Mouse (Mus musculus) heart, adult 9 months (tissue): ENCODE measurements at regions not wholly inside any gene's neighbourhood (a gene's known extent, or its start where the extent isn't known, plus 50 kb on each side); places are given as distances from the start of the nearest gene placed in this dataset.

Experiments
- DNase-seq, 2 experiments: peaks; one replicate each; pipeline ENCODE4 v3.0.0; 2022; ENCODE audit warnings: low spot score in 2 of 2

GRCm38 (mm10) chr14:114808621-114809020 lies 283.4 kb upstream of the Gpc5 start:
- no peak for DNase-seq

DNA sequence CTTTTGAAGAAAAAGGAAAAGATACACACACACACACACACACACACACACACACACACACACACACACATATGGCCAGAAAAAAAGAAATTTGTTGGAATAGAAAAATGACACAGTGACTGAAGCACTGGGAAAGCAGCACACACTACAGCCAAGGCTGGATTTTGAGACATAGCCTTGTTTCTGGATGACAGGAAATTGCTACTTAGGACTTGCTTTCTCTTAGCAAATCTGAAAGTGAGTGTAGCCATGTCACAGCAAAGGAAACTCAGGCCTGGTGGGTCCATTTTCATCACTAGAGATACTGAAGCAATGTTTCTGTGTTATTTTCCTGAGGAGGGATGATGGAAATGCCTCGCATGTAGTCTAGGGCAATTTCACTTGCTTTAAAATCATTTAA lies 271.3 kb upstream of the Gpc5 start:
- no peak for DNase-seq

DNA sequence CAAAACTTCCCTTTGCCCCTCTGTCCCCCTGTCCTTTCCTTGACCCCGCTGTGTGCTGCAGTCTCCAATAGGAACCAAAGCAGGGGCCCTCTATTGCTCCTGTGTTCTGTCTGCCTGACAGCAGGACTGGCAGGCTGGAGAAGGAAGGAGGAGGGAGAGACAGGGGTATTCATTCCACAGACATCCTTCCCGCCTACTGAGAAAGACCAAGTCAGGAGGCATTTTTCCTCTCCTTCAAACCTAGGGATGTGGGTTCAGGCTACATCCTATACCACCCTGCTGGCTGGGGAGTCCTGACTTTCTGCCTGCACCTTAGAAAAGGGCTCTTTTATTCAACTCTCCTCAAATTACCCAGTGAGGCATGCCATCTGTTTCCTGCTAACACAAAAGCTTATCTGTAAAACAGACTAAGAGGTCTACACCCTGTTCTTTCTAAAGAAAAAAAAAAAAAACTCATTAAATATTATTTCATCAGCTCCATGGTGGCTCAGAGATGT lies 270.9 kb upstream of the Gpc5 start:
- DNase-seq, result no peak

GRCm38 (mm10) chr14:114821672-114822071 lies 270.3 kb upstream of the Gpc5 start:
- DNase-seq, result no peak

DNA sequence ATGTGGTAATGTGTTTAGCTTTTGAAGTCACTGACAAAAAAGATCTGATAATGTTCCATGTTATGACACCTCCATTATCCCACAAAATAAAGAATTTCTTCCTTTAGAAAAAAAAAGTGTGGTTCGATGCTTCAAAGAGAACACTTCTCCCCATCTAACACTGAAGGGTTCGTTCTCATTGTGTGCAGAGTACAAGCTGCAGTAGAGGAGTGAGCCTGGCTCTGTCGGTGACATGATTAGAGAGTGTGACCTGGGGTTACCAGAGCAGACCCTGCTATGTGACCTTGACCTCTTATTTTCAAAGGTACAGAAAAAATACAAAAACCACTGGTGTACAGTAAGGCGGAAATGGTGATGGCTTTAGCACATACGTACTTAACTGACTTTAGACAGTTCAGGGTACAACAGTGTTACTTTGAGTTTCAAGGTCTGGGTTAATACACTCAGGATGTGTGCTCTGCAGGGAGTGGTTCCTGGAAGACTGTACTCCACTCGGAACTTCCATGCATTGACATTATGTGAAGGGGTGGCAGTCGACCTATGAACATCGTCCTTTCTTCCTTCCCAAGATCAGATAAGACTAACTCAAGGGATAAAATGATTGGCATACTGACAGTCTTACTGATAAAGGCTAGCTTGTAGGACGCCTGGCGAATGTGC lies 265.2 kb upstream of the Gpc5 start:
- no peak for DNase-seq

DNA sequence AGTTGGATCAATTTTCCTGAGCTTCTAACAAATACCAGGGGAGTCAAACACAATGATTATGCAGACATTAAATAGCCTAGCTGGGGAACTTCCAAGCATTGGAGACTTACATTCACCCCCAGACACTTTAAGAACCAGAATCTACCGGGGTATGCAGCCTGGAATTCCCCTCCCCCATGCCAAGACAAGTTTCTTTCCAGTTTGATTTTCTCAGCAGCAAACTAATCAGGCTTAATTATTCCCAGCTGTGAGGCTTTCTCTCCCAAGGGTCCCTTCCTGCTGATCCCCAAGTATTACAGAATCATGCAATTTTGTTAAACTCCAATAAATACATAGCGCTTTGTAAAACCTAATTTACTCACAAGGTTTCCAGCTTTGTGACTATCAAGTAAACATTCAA lies 262.7 kb upstream of the Gpc5 start:
- no peak for DNase-seq

DNA sequence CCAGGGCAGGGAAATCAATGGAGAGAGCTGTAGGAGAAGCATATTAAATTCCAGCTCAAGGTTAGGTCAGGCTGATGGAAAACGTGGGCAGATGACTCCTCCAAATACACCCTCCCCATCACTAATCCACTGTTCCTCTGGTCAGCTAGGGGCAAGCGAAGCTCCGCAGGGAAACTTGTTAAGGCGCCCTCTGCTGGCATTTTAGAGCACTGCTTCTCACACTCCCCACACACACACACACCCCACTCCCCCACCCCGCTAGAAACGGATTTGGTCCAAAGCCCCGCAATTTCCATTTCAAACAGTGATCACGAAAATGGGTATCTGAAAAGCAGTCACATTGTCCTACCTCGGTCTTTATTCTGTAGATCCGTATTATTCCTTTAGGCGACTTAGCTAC lies 259.0 kb upstream of the Gpc5 start:
- no peak for DNase-seq

- DNase-seq, result no peak
Observed at GRCm38 (mm10) chr14:114836723-114837349, 255.2 kb upstream of the Gpc5 start.

DNA sequence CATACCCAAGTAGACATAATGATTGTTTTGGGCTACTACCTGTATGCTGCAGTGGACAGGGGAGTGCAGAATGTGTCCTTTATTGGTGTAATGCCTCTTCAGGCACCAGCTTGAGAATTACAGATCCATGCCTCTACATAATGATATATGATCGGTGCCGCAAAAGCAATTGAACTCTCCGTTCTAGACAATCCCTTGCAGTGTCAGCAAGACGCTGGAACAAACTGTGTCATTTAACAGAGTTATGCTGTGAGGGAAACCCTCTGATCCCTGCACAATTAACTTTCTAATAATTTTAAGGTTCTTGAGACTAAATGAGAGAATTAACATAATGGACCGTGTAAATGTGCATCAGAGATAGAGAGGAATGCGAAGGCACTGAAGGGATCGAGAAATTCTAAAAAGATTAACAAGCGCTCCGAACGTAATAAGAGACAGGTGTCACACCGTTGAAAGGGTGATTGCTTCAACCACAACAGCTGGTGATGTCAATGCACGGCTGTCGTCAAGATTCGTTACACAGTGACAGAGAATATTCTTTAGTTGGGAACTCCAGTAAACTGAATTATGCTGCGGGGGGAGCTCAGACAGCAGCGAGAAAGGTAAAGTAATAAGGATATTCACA lies 254.3 kb upstream of the Gpc5 start:
- DNase-seq, result no peak

DNA sequence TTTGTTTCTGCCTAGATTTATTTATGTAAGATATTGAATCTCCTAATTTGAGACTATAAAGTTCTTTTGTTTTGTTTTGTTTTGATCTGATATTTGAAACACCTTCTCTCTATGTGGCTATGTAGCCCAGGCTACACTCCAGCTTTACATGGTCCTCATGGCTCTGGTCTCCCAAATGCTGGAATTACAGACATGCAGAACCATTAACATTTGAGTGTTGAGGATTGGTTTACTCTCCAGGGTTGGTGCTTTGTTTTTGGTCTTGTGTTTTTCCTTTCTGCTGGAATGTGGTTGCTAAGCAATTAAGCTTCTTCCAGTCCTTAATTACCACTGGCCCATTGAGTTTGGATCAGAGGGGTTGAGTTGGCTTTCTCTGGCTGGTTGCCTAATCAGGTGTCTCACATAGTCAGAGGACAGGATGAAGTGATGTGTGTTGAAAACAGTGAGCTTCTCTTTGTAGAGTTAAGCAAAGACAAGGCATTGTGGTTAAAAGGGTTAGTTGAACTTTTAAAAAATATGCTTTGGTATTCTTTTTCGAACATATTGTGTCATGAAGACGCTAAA lies 252.6 kb upstream of the Gpc5 start:
- no peak for DNase-seq

DNA sequence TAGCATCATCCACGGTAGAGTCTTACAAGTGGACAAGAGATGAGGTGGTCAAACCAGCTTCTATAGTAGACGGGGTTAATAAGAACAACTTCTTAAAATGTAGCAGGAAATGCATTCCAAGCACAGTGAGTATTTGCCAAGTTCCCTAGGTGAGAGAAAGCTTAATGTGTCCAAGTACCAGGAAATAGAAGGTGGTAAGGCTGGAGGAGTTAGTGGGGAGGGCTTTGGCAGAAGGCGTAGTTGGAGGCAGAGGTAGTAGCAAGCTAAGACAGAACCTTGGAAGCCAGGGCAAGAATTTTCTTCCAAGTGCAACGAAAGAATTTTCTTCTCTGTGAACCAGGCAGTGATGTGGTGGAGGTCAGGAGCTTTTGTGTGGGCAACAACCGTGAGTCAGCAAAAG lies 251.2 kb upstream of the Gpc5 start:
- DNase-seq, result no peak

- DNase-seq, result no peak
Observed at GRCm38 (mm10) chr14:114841552-114841951, 250.5 kb upstream of the Gpc5 start.

- DNase-seq, result no peak
Observed at GRCm38 (mm10) chr14:114842327-114842726, 249.7 kb upstream of the Gpc5 start.

DNA sequence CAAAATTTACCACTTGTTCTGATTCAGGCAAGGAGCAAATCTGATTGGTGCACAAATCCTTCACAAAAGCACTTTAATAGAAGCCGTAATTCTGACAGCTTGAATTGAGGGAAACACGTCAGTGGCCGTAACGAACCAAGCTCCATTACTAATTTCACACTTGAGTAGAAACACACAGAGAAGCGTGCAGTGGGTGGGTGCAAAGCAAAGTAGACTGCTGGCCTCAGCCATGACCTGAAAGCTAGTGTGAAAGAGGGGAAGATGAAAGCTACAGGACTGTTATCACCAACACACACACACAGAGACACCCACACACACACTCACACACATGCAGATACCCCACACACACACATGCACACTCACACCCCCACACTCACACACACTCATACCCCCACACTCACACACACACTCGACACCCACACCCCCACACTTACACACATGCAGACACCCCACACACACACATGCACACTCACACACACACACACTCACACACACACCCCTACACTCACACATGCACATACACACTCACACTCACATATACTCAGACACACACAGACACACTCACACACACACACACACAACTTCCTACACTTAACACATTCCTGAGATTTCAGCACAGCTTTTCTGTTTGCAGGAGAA lies 248.8 kb upstream of the Gpc5 start:
- no peak for DNase-seq

GRCm38 (mm10) chr14:114854324-114855054 lies 237.5 kb upstream of the Gpc5 start:
- DNase-seq, result no peak

DNA sequence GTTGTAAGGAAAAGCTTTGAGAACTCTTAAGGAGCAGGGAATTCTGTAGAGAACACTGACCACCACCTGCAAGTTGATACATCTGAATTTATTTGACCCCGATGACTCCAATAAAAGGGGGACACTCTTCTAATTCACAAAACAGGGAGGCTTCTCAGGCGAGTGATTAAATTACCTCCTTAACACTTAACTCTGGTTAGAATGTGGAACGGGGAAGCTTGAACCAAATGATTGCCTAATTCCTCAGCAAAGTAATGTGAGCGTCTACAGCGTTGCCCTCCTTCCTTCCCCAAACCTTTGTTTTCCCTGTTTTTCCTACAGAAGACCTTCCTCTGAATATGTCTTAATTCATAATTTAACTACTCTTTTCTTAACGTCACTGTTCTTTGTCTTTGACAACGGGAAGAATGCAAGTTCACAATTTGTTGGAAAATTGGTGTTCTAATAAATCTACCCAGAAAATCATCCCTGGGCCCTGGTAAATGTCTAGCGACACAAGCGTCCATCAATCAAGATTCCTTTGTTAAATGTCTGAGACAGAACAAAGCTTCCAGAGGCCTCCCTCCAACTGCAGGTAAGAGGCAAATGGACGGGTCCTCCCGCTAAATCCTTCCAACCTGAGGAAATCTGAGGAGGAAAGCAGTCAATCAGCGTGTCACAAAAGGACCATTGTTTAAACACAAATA lies 236.8 kb upstream of the Gpc5 start:
- DNase-seq, result no peak

DNA sequence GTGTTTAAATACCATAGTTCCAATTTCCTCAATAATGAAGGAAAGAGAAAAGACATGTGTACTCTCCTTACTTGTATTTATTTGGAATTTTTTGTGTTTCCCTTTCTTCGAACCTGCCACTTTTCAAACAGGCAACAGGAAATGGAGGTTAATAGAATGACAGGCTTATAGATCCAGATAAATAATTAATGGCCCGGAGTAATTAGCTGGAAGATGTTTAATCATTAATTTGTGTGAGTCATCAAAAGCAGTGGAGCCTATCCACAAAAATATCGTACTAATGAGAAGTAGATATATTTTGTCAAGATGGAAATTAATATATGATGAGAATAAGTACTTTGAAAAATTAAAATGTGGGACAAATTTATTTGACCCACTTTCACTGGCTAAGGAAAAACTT lies 236.3 kb upstream of the Gpc5 start:
- no peak for DNase-seq

DNA sequence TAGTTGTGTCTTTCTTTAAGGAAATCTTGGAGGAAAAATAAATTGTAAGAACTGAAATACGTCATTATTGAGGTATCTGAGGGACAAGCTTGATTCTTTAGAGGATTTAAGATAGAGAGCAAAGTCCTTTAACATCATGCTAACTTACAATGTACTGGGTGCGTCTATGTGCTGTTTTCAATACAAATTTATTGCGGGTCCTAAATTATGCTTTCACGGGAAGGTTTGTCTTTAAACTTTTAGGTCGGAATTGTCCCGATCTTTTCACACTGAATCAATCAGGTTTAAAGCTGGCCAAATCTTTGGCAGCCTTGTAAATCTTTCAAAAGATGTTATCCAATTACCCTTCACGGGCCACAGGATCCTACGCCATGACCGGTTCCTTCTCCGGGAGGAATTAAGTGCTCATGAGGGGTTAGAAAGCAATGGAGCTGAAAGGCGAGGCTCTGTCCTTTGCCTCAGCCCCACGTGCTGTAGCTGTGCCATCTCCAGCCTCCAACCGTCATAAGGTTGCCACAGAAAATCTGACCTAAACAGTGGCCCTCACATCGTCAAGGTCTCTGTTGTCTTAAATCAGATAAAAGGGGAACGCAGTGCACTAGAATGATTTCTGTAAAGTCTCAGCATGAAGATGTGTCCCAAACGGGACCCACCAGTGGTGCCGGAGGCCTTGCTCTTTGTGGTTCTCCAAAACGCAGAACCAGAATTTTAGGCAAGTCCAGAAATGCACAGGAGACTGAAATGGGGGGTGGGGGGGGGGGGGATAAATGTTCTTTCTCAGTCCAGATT lies 235.6 kb upstream of the Gpc5 start:
- no peak for DNase-seq

DNA sequence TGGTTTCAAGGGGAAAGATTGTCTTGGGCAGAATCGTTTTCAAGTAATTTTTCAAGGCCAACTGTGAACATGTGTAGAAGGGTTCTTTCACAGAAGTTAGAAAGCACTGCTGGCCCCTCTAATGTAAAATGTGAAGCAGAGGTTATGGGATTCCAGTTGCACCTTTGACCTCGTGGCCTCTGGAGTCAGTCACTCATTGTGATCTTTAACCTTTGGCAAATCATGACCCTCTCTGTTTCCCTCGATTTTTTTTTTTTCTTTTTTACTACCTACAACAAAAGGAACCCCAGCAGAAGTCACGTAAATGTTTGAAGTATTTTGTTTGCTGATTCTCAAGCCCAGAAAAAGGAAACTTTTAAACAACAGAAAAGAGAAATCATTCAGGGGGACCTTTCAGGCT lies 234.8 kb upstream of the Gpc5 start:
- DNase-seq, result no peak

GRCm38 (mm10) chr14:114857689-114858088 lies 234.3 kb upstream of the Gpc5 start:
- DNase-seq, result no peak
